In genomic region chr3:9605784-9606706, GRCm38 (mm10) we compare ENCODE assay signal across 13 mouse cellular contexts. TPM values are rescaled to one million over a fixed set of nuclear protein-coding genes. Genes with fewer than 3 reads are reported as not detected.
A peak's percentile ranks its signal among the peaks of the same experiment; 100 is the strongest.
DNase-seq lines count a peak whose midpoint lies in the region; ATAC-seq and TF ChIP-seq lines count a peak whose summit lies in the region.
"Had no signal": no experiment of that assay in that cellular context is flagged by ENCODE, and none has a peak within 500 bp of the region (broad histone marks: within the 10 kb centered on the region; RNA-seq: fewer than 3 reads in every experiment).

No protein-coding gene starts in this region.

- DNase-seq in heart, embryonic 10.5 days (ENCODE audit: low spot score): no peak
- no peak for DNase-seq in heart, adult 9 months (ENCODE audit: low spot score in 2 of 2)
- no peak for DNase-seq in hindbrain, postnatal 0 days (ENCODE audit: low spot score)
- no peak for DNase-seq in layer of hippocampus, adult 18-20 months (ENCODE audit: low spot score in 2 of 2)
- DNase-seq in thymus, postnatal 14 days: no peak
- DNase-seq in frontal cortex, postnatal 14 days (ENCODE audit: low spot score in 2 of 2): no peak
- DNase-seq: adrenal gland, adult 8-10 months; cerebellum, postnatal 14 days had no signal

- H3K9me3 ChIP-seq in heart, embryonic 10.5 days: no peaks in the 10 kb centered on the region
- H3K9me3 ChIP-seq in hindbrain, postnatal 0 days (ENCODE audit: low read length): no peaks in the 10 kb centered on the region
- no peaks in the 10 kb centered on the region for H3K9me3 ChIP-seq in midbrain, embryonic 13.5 days
- H3K9me3 ChIP-seq: lung, embryonic 15.5 days had no signal

- ATAC-seq in hindbrain, postnatal 0 days: no peak
- ATAC-seq in midbrain, embryonic 13.5 days: no peak

- no peak overlapping the region for H3K4me3 ChIP-seq in heart, embryonic 10.5 days
- no peak overlapping the region for H3K4me3 ChIP-seq in bone marrow macrophage, adult 2 months (ENCODE audit: insufficient read depth, low read length)
- no peak overlapping the region for H3K4me3 ChIP-seq in hindbrain, postnatal 0 days (ENCODE audit: low read length)
- H3K4me3 ChIP-seq in midbrain, embryonic 13.5 days (replicated peaks): no peak overlapping the region
- H3K4me3 ChIP-seq: lung, embryonic 15.5 days had no signal

- H3K4me2 ChIP-seq in hindbrain, postnatal 0 days (ENCODE audit: low read depth, low read length): peak overlapping the region; percentile 16
- H3K4me2 ChIP-seq in midbrain, embryonic 13.5 days (replicated peaks): 0 out of 2 replicates have a peak overlapping the region, but pooled peaks have one; percentile 17
- H3K4me2 ChIP-seq: heart, embryonic 11.5 days; lung, embryonic 15.5 days had no signal

- H3K9ac ChIP-seq in hindbrain, postnatal 0 days (replicated peaks; ENCODE audit: low read length): no peak overlapping the region
- H3K9ac ChIP-seq in midbrain, embryonic 13.5 days (replicated peaks): peak overlapping the region; percentile 40; the same call in 1 of the 2 replicates
- H3K9ac ChIP-seq: lung, embryonic 15.5 days had no signal

- no peak for TF ChIP-seq CTCF in bone marrow macrophage, adult 2 months (IDR thresholded peaks at IDR 0.05; ENCODE audit: low read depth, low read length)
- TF ChIP-seq CTCF in hindbrain, postnatal 0 days (IDR thresholded peaks at IDR 0.05; ENCODE audit: low read depth): no peak

- no peaks in the 10 kb centered on the region for H3K36me3 ChIP-seq in heart, embryonic 10.5 days
- H3K36me3 ChIP-seq in hindbrain, postnatal 0 days (ENCODE audit: insufficient read depth, low read length): no peaks in the 10 kb centered on the region
- H3K36me3 ChIP-seq in midbrain, embryonic 13.5 days: no peaks in the 10 kb centered on the region
- H3K36me3 ChIP-seq: lung, embryonic 15.5 days had no signal

- peak overlapping the region; percentile 56; the same call in 1 of the 2 replicates for H3K27ac ChIP-seq in heart, embryonic 10.5 days
- peak overlapping the region; percentile 11; the same call in 1 of the 2 replicates for H3K27ac ChIP-seq in bone marrow macrophage, adult 2 months (ENCODE audit: insufficient read depth, low read depth, low read length)
- H3K27ac ChIP-seq in hindbrain, postnatal 0 days: no peak overlapping the region
- H3K27ac ChIP-seq in midbrain, embryonic 13.5 days: no peak overlapping the region
- H3K27ac ChIP-seq: lung, embryonic 15.5 days had no signal

- TF ChIP-seq POLR2A in bone marrow macrophage, adult 2 months (IDR thresholded peaks at IDR 0.05; ENCODE audit: borderline replicate concordance, low read depth, low read length): no peak

- peaks cover 34% of the 10 kb centered on the region for H3K4me1 ChIP-seq in heart, embryonic 10.5 days
- H3K4me1 ChIP-seq in bone marrow macrophage, adult 2 months (ENCODE audit: control insufficient read depth, insufficient read depth, low read length): peaks cover 24% of the 10 kb centered on the region
- peaks cover 10% of the 10 kb centered on the region; the same call in 1 of the 2 replicates for H3K4me1 ChIP-seq in hindbrain, postnatal 0 days (ENCODE audit: insufficient read depth, low read length)
- peaks cover 39% of the 10 kb centered on the region for H3K4me1 ChIP-seq in midbrain, embryonic 13.5 days (replicated peaks)

- no peaks in the 10 kb centered on the region for H3K27me3 ChIP-seq in heart, embryonic 10.5 days (ENCODE audit: insufficient read depth, poor library complexity, severe bottlenecking)
- no peaks in the 10 kb centered on the region for H3K27me3 ChIP-seq in hindbrain, postnatal 0 days (ENCODE audit: insufficient read depth, low read length)
- H3K27me3 ChIP-seq in midbrain, embryonic 13.5 days: peaks cover 3% of the 10 kb centered on the region; the same call in 1 of the 2 replicates
- H3K27me3 ChIP-seq: CH12.LX; lung, embryonic 15.5 days had no signal

- 38% methylated on average over 11 of the region's 11 CpGs for WGBS in heart, embryonic 10.5 days
- WGBS in hindbrain, postnatal 0 days: 39% methylated on average over 11 of the region's 11 CpGs
- 24% methylated on average over 11 of the region's 11 CpGs for WGBS in midbrain, embryonic 13.5 days

RNA-seq across cellular contexts. Expression of gene Zfp704, which starts 3.8 kb away (rescaled TPM):
- 6.1 and 7.2 TPM in 2 replicates for polyA plus RNA-seq in heart, embryonic 10.5 days (2016; fragmentation: Nextera tagmentation; extraction: Ambion mirVana)
- 10.5 TPM in 2 replicates for polyA plus RNA-seq in bone marrow macrophage, adult 2 months (2012; ENCODE audit: insufficient read depth, insufficient read length, missing spikeins)
- 57.5 and 58.4 TPM in 2 replicates for total RNA-seq in hindbrain, postnatal 0 days (2014; rRNA removed)
- 10.3 and 11.2 TPM in 2 replicates for polyA plus RNA-seq in hindbrain, postnatal 0 days (2015; fragmentation: Nextera tagmentation; extraction: Ambion mirVana)
- polyA plus RNA-seq in midbrain, embryonic 13.5 days (2015; fragmentation: Nextera tagmentation; extraction: Ambion mirVana): 7.8 and 8.3 TPM in 2 replicates
- total RNA-seq in layer of hippocampus, adult 18-20 months (2021): 10 to 100 TPM; 29.1 to 29.3 TPM
- total RNA-seq: CH12.LX had no signal

Comparison
In these comparisons a context has a peak if more than half of its experiments do, and no peak if none do; other contexts are left out.
1. H3K27ac ChIP-seq: peak in heart, embryonic 10.5 days (single experiment) and bone marrow macrophage, adult 2 months (single experiment); none in hindbrain, postnatal 0 days (single experiment) and midbrain, embryonic 13.5 days (single experiment).